Mouse (Mus musculus) adrenal gland (tissue): ENCODE measurements around the gene Lrig3.

Experiments used
- intact Hi-C: fragments of 180-260 bp; cut with DNase I; formaldehyde crosslinking; loops from one replicate; pipeline ENCODE4 v1.15.1; 2025
- long read RNA-seq, 2 experiments: library from polyadenylated mRNA; unstranded; transcript quantifications; one replicate each; pipeline ENCODE4 v2.0.0; 2020; ENCODE audit warnings: borderline replicate concordance in 1 of 2; ENCODE audit not compliant: insufficient replicate concordance in 1 of 2

The Lrig3 gene
- long read RNA-seq, experiment 1: 0 reads
- long read RNA-seq, experiment 2, partial matches to known transcripts: 1 of 1 reads
- long read RNA-seq, experiment 2, other reads (novel, unspliced or antisense): 0 of 1 reads

GRCm38 (mm10) chr10:125965968-125966480 is at the start of gene Lrig3:
Gene Lrig3, plus strand, starts transcription at chr10:125966168.
- intact Hi-C loops: no loop called here

- intact Hi-C loops: no loop called here
Measured at GRCm38 (mm10) chr10:125916781-125917180, 49.2 kb upstream of the Lrig3 start.

GRCm38 (mm10) chr10:125917436-125917871 is 48.5 kb upstream of the Lrig3 start:
- intact Hi-C loops: no loop called here

GRCm38 (mm10) chr10:125918994-125919393 is 47.0 kb upstream of the Lrig3 start:
- intact Hi-C loops: no loop called here

GRCm38 (mm10) chr10:125921654-125922446 is 44.1 kb upstream of the Lrig3 start:
- intact Hi-C loops: no loop called here

GRCm38 (mm10) chr10:125929961-125930360 is 36.0 kb upstream of the Lrig3 start:
- intact Hi-C loops: no loop called here

GRCm38 (mm10) chr10:125933388-125933787 is 32.6 kb upstream of the Lrig3 start:
- intact Hi-C loops: no loop called here

GRCm38 (mm10) chr10:125934095-125934494 is 31.9 kb upstream of the Lrig3 start:
- intact Hi-C loops: no loop called here

GRCm38 (mm10) chr10:125937517-125938497 is 28.2 kb upstream of the Lrig3 start:
- intact Hi-C loops: no loop called here

- intact Hi-C loops: no loop called here
Measured at GRCm38 (mm10) chr10:125938528-125939402, 27.2 kb upstream of the Lrig3 start.

- intact Hi-C loops: no loop called here
Measured at GRCm38 (mm10) chr10:125940316-125941059, 25.5 kb upstream of the Lrig3 start.

GRCm38 (mm10) chr10:125943098-125943497 is 22.9 kb upstream of the Lrig3 start:
- intact Hi-C loops: no loop called here

GRCm38 (mm10) chr10:125944762-125945504 is 21.0 kb upstream of the Lrig3 start:
- intact Hi-C loops: no loop called here

- intact Hi-C loops: no loop called here
Measured at GRCm38 (mm10) chr10:125948842-125949474, 17.0 kb upstream of the Lrig3 start.

GRCm38 (mm10) chr10:125951633-125952032 is 14.3 kb upstream of the Lrig3 start:
- intact Hi-C loops: no loop called here

GRCm38 (mm10) chr10:125954343-125954742 is 11.6 kb upstream of the Lrig3 start:
- intact Hi-C loops: no loop called here

- intact Hi-C loops: no loop called here
Measured at GRCm38 (mm10) chr10:125954747-125955530, 11.0 kb upstream of the Lrig3 start.
